Mouse (Mus musculus): ENCODE data around the gene Gas2l2. TPM values are rescaled to one million over a fixed set of nuclear protein-coding genes. Genes with fewer than 3 reads are reported as not detected.
A peak's percentile ranks its signal among the peaks of the same experiment; 100 is the strongest.

Gas2l2 gene
- polyA plus RNA-seq, 1 experiment: not detected

GRCm38 (mm10) chr11:83467120-83467652, 37.9 kb upstream of the Gas2l2 start:
- Histone ChIP-seq H3K9me3 (replicated peaks; ENCODE audit: control insufficient read depth, insufficient read depth, low read length, poor library complexity, severe bottlenecking) (no peaks in the 10 kb centered on the region), H3K27me3 (ENCODE audit: control insufficient read depth, insufficient read depth, low read length, poor library complexity, severe bottlenecking) (peaks cover 3% of the 10 kb centered on the region; the same call in 1 of the 2 replicates), H3K27ac (ENCODE audit: insufficient read depth, low read length) (no peak overlapping the region), H3K4me1 (ENCODE audit: control insufficient read depth, insufficient read depth, low read length) (peaks cover 2% of the 10 kb centered on the region), H3K9ac (ENCODE audit: low read depth, poor library complexity, severe bottlenecking) (no peak overlapping the region), H3K36me3 (ENCODE audit: control insufficient read depth, insufficient read depth, low read length, poor library complexity, severe bottlenecking) (no peaks in the 10 kb centered on the region), H3K4me3 (ENCODE audit: low read depth, low read length) (no peak overlapping the region)
- no peak for TF ChIP-seq CTCF (IDR thresholded peaks at IDR 0.05; ENCODE audit: low read depth, low read length)
- no peak for TF ChIP-seq EP300 (IDR thresholded peaks at IDR 0.05; ENCODE audit: insufficient read depth, low read depth, low read length)
- no peak for TF ChIP-seq POLR2A (IDR thresholded peaks at IDR 0.05; ENCODE audit: insufficient read depth, low read length)

- Histone ChIP-seq H3K4me3 (ENCODE audit: low read depth, low read length) (no peak overlapping the region), H3K27me3 (ENCODE audit: control insufficient read depth, insufficient read depth, low read length, poor library complexity, severe bottlenecking) (peaks cover 3% of the 10 kb centered on the region; the same call in 1 of the 2 replicates), H3K27ac (ENCODE audit: insufficient read depth, low read length) (no peak overlapping the region), H3K9ac (ENCODE audit: low read depth, poor library complexity, severe bottlenecking) (no peak overlapping the region), H3K36me3 (ENCODE audit: control insufficient read depth, insufficient read depth, low read length, poor library complexity, severe bottlenecking) (no peaks in the 10 kb centered on the region), H3K4me1 (ENCODE audit: control insufficient read depth, insufficient read depth, low read length) (peaks cover 2% of the 10 kb centered on the region), H3K9me3 (replicated peaks; ENCODE audit: control insufficient read depth, insufficient read depth, low read length, poor library complexity, severe bottlenecking) (no peaks in the 10 kb centered on the region)
- TF ChIP-seq CTCF (IDR thresholded peaks at IDR 0.05; ENCODE audit: low read depth, low read length) (no peak), POLR2A (IDR thresholded peaks at IDR 0.05; ENCODE audit: insufficient read depth, low read length) (no peak), EP300 (IDR thresholded peaks at IDR 0.05; ENCODE audit: insufficient read depth, low read depth, low read length) (no peak)
Observed at GRCm38 (mm10) chr11:83465976-83466375, 36.7 kb upstream of the Gas2l2 start.

- no peaks in the 10 kb centered on the region for H3K36me3 ChIP-seq (ENCODE audit: control insufficient read depth, insufficient read depth, low read length, poor library complexity, severe bottlenecking)
- peaks cover 3% of the 10 kb centered on the region; the same call in 1 of the 2 replicates for H3K27me3 ChIP-seq (ENCODE audit: control insufficient read depth, insufficient read depth, low read length, poor library complexity, severe bottlenecking)
- H3K9ac ChIP-seq (ENCODE audit: low read depth, poor library complexity, severe bottlenecking): peak within 1 kb of the TSS; percentile 42
- H3K9me3 ChIP-seq (replicated peaks; ENCODE audit: control insufficient read depth, insufficient read depth, low read length, poor library complexity, severe bottlenecking): no peaks in the 10 kb centered on the region
- no peak for TF ChIP-seq CTCF (IDR thresholded peaks at IDR 0.05; ENCODE audit: low read depth, low read length)
- TF ChIP-seq EP300 (IDR thresholded peaks at IDR 0.05; ENCODE audit: insufficient read depth, low read depth, low read length): no peak
- TF ChIP-seq POLR2A (IDR thresholded peaks at IDR 0.05; ENCODE audit: insufficient read depth, low read length): no peak
- H3K4me1 ChIP-seq (ENCODE audit: control insufficient read depth, insufficient read depth, low read length): peaks cover 2% of the 10 kb centered on the region
- no peak within 1 kb of the TSS for H3K27ac ChIP-seq (ENCODE audit: insufficient read depth, low read length)
- peak within 1 kb of the TSS; percentile 63 for H3K4me3 ChIP-seq (ENCODE audit: low read depth, low read length)
Observed at GRCm38 (mm10) chr11:83462711-83463244, 33.5 kb upstream of the Gas2l2 start, which contains the start of gene Mmp28. Mmp28 (minus strand) TSS chr11:83463071.

GRCm38 (mm10) chr11:83461462-83462027, 32.3 kb upstream of the Gas2l2 start:
- Histone ChIP-seq H3K4me3 (ENCODE audit: low read depth, low read length) (no peak overlapping the region), H3K9ac (ENCODE audit: low read depth, poor library complexity, severe bottlenecking) (no peak overlapping the region), H3K4me1 (ENCODE audit: control insufficient read depth, insufficient read depth, low read length) (peaks cover 2% of the 10 kb centered on the region), H3K27me3 (ENCODE audit: control insufficient read depth, insufficient read depth, low read length, poor library complexity, severe bottlenecking) (peaks cover 3% of the 10 kb centered on the region; the same call in 1 of the 2 replicates), H3K9me3 (replicated peaks; ENCODE audit: control insufficient read depth, insufficient read depth, low read length, poor library complexity, severe bottlenecking) (no peaks in the 10 kb centered on the region), H3K36me3 (ENCODE audit: control insufficient read depth, insufficient read depth, low read length, poor library complexity, severe bottlenecking) (no peaks in the 10 kb centered on the region), H3K27ac (ENCODE audit: insufficient read depth, low read length) (no peak overlapping the region)
- no peak for TF ChIP-seq EP300 (IDR thresholded peaks at IDR 0.05; ENCODE audit: insufficient read depth, low read depth, low read length)
- no peak for TF ChIP-seq CTCF (IDR thresholded peaks at IDR 0.05; ENCODE audit: low read depth, low read length)
- no peak for TF ChIP-seq POLR2A (IDR thresholded peaks at IDR 0.05; ENCODE audit: insufficient read depth, low read length)

GRCm38 (mm10) chr11:83457912-83458601, 28.8 kb upstream of the Gas2l2 start:
- no peaks in the 10 kb centered on the region for H3K36me3 ChIP-seq (ENCODE audit: control insufficient read depth, insufficient read depth, low read length, poor library complexity, severe bottlenecking)
- H3K4me1 ChIP-seq (ENCODE audit: control insufficient read depth, insufficient read depth, low read length): no peaks in the 10 kb centered on the region
- TF ChIP-seq CTCF (IDR thresholded peaks at IDR 0.05; ENCODE audit: low read depth, low read length) (no peak), POLR2A (IDR thresholded peaks at IDR 0.05; ENCODE audit: insufficient read depth, low read length) (no peak), EP300 (IDR thresholded peaks at IDR 0.05; ENCODE audit: insufficient read depth, low read depth, low read length) (no peak)
- H3K4me3 ChIP-seq (ENCODE audit: low read depth, low read length): no peak overlapping the region
- H3K27me3 ChIP-seq (ENCODE audit: control insufficient read depth, insufficient read depth, low read length, poor library complexity, severe bottlenecking): no peaks in the 10 kb centered on the region; the same call in 1 of the 2 replicates
- no peak overlapping the region for H3K27ac ChIP-seq (ENCODE audit: insufficient read depth, low read length)
- no peaks in the 10 kb centered on the region for H3K9me3 ChIP-seq (replicated peaks; ENCODE audit: control insufficient read depth, insufficient read depth, low read length, poor library complexity, severe bottlenecking)
- H3K9ac ChIP-seq (ENCODE audit: low read depth, poor library complexity, severe bottlenecking): no peak overlapping the region
